Mouse (Mus musculus) gastrocnemius, postnatal 4 days (tissue): ENCODE data around the gene Apol7b. TPM values are rescaled to one million over a fixed set of nuclear protein-coding genes. Genes with fewer than 3 reads are reported as not detected.
"Not testable (repeated sequence)": the region's sequence is repeated elsewhere in the genome, so short reads cannot be mapped to it uniquely, and the experiment has no call there.

Source experiments
- DNase-seq, 2 experiments: peaks; one replicate each; pipeline ENCODE4 v3.0.0; 2021 to 2022; ENCODE audit warnings: low spot score in 2 of 2, mixed read lengths in 2 of 2
- long read RNA-seq, 2 experiments: library from polyadenylated mRNA; stranded (forward); transcript quantifications; one replicate each; pipeline ENCODE4 v2.0.0; 2021
- total RNA-seq, 2 experiments: library from RNA; stranded (reverse); gene quantifications; 2 replicates each; pipeline ENCODE4 v1.2.3; 2021

Apol7b gene
- total RNA-seq = under 1 TPM; 0.18 to 0.42 TPM
- long read RNA-seq, experiment 1 = 0 reads
- long read RNA-seq, experiment 2 = 0 reads

DNA sequence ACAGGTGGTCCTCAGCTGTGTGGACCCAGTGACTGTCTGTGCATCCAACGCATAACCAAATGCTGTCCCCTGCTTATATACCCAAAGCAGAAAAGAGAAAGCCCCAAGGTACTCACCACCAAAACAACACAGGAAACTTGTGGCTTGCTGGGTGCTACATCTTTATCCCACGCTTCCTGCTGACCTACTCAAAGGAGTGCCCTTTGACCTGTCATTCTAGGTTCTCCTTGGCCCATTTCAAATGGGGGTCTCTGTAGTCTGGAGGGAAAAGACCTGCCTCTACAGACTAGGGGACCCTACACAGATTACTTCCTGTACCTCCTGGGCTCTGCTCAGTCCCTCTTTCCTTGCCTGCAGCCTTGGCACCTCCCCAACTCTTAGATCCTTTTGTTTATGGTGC lies at the start of gene Apol7b:
Apol7b (minus strand) TSS at position 101 of the 400 bp plus-strand sequence.
- DNase-seq = not testable (repeated sequence)

DNA sequence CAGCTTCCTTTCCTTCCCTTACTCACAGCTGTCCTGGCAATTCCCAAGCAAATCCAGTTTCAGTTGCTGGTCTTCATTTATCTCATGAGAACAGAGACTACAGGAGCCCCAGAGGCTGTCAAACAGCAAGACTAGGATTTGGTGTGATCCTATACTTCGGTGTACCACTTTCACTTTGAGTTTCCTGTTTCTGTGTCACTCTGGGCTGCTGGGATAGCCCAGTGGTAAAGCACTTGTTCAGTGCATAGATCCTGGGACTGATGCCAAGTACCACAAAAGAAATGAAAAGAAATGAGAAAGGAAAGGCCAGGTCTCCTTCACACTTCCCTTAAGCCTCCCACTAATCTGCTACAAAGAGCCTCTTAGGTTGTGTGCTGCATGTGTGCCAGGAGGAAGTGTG lies 47.4 kb upstream of the Apol7b start:
- DNase-seq = not testable (repeated sequence)

DNA sequence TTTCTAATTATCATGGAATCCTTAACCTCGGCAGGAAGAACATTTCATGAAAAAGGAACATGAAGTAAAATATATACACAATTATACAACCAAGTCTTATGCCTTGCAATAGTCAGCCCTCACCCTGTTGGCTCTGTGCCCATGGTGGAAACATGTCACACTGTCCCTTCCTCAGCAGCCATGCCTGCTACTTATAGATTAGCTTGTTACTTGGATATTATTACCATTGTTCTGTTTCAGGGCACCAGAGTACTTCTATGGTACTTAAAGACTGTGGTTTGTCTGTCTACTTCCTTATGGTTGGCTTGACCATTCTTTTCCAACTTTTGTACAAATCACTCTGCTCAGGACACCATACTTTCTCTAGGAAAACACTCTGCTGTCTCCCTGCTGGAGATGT lies 45.9 kb upstream of the Apol7b start:
- not testable (repeated sequence) for DNase-seq

DNA sequence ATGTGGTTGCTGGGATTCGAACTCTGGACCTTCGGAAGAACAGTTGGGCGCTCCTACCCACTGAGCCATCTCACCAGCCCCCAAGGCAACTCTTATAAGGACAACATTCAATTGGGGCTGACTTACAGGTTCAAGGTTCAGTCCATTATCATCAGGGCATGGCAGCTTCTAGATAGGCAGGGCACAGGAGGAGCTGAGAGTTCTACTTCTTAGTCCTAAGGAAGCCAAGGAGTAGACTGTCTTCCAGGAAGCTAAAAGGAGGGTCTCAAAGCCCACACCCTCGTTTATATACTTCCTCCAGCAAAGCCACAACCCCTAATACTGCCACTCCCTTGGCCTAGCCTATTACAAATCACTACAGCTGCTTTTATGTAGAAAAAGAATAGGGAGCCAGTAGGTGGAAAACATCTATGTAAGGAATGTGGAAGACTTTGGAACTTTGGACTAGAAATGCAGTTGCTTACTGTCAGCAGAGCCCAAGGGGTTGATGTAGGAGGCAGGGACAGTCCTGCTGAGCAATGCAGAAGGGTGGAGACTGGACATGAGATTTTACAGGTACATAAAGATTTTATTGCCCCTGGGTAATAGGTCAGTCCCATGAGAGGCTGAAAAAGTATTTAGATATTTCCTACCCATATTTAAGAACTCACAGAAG lies 35.0 kb upstream of the Apol7b start:
- DNase-seq = no peak

DNA sequence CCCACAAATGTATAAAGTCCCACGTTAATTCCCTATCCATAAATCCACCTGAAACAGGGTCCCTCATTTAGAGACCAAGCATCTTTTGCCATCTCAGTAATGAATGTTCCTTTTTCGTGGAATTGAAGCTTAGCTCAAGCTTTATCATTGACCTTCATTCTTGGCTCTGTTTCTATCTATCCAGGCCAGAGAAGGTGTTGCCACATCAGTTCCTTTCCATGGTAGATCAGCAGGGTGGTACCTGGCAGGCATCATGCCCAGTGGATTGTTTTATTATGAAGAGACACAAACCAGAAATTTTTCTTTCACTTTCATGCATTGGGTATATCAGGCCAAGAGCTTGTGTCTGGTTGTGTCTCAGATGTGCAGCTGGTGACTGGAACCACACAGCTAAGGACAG lies 29.4 kb upstream of the Apol7b start, which contains the start of gene Apol10a:
Apol10a (plus strand) TSS at position 355 of the 400 bp plus-strand sequence.
- DNase-seq = not testable (repeated sequence)

DNA sequence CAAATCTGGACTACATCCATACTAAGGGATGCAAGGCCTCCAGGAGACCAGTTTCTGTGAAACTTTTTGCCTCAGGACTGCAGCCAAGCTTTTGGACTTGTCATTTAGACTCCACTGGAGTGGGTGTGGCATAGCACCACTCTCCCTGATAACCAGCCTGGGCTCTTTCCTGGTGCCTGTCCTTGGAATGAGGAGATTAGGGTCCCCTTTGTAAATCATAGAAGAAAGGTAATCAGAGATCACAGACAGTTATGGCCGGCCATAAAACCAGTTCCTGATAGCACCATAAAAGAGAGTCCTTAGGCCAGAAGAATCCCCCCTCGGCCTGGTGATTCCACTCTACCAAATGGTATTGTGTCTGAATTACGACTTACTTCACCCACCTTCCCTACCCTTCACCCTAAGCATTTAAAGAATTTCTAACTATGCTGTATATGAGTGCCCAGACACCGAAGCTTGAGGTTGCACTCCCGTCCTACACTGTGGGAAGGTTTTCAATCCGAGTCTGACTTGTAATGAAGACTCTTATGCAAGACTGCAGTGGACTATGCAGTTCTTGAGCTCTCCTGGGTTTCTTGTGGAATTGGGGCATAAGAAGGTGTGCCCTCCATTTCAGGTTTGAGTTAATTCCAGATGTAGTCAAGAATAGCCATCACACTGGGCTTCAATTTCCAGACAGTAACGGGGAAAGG lies 27.6 kb upstream of the Apol7b start:
- DNase-seq = not testable (repeated sequence)

DNA sequence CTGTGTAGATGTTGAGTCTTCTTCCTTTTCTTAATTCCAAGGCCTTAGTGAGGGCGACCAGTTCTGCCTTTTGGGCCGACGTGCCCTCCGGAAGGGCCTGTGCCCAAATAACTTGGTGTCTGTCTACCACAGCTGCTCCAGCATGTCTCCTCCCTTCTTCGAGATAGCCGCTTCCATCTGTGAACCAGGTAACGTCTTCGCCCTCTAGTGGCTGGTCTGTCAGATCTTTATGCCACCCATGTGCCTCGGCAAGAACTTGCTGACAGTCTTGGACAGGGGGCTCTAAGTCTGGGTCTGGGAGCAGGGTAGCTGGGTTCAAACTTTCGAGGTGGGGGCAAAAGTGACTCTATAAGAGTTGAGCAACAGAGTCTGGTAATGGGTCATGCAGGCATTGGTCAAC lies 2.6 kb upstream of the Apol7b start:
- DNase-seq = not testable (repeated sequence)

DNA sequence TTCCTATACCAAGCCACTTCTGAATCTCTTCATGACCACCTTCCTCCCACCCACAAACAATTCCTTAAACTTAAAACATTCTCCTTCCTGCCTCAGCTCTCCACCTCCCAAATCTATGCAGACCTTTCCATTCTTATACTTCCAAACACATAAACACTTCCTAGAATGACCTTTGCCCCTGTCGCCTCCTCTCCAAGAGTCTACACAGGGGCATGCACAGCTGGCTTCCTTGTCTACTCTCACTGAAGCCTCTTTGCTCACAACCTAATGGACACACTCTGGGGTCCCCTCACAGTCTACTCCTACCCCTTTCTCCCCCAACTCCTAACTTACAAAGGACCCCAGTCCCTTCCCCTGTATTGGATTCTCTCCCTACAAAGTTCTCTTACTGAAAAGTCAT lies 1.6 kb downstream of the Apol7b start:
- DNase-seq = not testable (repeated sequence)

DNA sequence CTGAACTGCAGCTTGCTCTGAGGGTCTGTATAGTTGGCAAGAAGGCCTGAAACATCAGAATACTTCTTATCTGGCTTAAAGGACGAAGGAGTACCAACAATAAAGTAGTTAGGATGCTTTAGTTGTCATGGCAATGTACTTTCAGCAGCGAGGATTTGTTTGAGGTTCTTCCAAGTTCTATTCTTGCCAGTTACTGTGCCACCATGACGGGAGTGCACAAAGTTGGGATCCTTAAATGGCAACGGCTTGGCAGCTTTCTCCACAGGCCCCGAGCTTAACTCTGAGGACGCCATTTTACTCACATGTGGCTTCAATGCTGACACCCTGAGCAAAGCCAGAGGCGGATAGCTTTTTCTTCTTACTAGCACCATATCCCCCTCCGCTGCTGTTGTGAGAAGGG lies 2.5 kb downstream of the Apol7b start:
- DNase-seq = not testable (repeated sequence)

DNA sequence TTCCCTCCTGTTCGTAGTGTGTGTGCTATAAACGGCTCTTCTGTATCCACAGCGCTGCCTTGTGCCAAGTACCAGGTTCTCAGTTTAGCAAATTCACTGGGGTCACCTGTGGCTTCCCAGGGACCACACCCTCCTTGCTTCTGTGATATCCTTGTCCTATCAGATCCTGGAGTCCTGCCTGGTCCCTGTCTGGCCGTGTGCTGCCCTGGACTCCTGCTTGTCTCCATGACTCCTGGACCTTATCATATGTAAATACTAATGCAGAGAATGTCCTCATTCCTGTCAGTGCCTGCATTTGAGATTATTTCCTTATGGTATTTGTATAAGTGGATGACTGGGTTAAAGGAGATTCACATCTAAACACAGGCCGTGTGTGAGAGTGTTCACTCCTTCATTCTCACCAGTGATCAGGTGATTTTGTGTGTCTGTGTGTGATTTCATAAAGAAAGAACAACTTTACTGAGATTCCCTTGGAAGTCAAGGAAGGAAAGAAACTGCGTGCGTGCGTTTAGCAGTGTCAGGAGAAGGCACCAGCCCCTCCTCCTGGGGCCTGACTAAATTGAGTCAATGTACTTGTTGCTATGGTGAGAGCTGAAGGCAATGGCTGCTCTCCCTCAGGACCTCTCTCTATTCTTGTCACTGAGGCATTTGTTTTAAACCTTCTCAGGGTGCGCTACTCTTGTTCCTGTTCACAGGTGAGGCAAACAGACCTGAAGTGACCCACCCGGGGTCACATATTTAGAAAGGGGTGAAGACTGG lies 18.4 kb downstream of the Apol7b start:
- not testable (repeated sequence) for DNase-seq

DNA sequence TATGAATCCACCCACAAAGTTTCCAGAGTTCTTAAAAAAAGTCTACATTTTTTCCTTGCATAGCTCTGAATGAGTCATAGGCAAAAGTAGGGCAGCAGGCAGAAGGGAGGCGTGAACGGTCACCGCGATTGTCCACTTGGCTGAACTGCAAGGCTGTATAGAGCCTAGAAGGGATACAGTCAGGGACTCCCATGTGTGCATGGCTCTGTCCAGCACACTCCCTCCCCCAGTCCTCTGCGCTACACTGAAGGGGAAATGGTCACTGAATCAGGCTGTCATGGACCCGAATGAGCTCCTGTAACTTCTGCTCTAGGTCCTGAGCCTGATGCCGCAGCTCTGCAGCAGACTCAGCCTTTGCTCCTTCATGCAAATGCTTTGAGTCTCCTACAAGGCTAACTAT lies 24.4 kb downstream of the Apol7b start:
- DNase-seq = not testable (repeated sequence)

DNA sequence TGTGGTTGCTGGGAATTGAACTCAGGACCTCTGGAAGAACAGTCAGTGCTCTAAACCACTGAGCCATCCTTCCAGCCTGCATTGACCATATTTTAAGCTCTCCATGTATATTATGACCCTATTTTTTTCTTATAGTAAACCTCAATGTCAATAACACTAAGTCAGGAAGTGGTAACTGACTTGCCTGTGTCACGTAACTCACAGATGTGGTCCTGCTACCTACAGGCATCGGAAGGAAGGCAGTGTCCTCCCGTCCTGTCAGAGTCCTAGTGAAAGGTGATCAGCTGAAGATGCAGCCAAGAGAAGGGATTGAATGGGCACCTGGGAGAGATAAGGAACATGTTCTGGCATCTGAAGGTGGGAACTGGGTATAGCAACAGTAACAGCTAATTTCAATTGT lies 27.6 kb downstream of the Apol7b start:
- DNase-seq = not testable (repeated sequence)

DNA sequence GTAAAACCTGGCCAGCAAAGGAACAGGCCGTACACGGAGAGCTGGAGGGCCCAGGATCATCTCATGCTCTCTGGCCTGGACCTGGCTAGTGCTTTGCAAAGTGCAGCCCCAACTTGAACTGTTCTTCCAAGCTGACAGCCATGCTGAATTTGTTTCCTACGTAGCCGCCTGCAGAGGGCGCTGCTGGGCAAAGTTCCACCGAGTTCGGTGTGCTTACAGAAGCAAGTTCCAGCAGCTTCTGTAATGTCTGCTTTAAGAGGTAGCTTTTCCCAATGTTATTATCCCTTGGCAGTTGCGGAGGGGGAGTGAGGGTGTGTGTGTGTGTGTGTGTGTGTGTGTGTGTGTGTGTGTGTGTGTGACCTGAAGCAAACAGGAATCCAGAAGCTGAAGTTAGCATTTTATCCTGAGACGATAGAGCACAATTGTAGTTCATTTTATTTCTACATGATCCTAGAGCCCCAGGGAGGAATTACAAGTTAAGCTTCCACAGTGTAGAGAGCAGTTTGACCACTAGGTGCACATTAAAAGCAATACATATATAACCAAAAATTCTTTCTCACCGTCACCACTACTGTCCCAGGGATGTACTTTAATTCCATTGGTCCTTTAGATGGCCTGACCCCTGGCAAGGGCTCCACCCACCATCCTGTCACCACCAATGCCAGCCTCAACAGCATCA lies 30.5 kb downstream of the Apol7b start:
- DNase-seq = not testable (repeated sequence)

DNA sequence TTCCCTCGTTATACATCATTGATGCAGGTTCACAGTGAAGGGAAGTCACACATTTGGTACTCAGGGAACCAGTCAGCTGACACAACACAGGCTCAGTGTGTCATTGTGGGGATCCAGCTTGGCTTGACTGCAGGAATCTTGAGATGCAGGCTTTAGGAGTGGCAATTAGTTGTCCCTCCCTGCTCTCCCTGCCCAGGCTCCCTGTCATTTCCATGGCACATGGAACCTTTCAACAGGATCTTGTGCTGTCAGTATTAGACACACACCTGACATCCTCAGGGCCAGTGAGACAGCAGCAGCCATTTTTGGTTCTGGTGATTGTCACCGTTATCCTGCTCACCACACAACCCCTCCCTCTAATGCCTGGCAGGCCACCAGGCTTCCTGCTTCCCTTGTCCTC lies 31.6 kb downstream of the Apol7b start:
- not testable (repeated sequence) for DNase-seq

DNA sequence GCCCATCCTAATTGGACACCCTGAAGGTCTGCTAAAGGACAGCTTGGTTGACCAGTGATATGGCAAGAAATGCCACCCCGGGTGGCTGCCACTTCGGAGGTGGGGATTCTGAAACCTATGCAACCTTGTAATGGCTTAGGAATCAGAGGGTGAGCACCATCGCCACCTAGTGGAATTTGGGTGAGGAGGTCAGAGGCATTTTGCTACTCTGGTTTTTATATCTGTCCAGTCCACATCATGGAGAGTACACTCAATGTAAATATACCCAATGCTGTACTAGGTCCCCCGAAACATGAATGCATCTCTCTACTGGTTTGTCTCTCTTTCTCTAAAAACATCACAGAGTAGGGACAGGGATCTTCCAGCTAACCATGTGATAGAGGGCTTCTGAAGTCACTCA lies 34.6 kb downstream of the Apol7b start:
- DNase-seq = not testable (repeated sequence)

DNA sequence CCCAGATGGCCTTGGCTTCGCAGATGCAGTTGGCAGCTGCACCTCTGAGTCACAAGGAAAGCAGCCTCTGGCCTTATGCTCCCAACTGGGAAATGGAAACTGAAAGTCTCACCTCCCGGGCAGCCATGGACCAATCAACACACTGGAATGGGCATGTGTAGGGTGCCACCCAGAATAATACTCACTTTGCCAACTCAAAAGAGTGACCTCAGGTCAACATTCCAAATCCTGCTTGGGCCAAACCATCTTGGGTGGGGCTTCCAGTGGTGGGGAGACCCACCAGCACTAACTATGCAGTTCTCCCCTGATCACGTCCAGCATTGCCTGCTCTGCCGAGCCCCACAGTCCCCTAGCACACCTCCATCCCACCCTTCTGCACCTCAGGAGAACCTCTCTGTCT lies 36.3 kb downstream of the Apol7b start, which contains the start of gene Apol9a:
Apol9a (minus strand) TSS at position 101 of the 400 bp plus-strand sequence.
- not testable (repeated sequence) for DNase-seq

DNA sequence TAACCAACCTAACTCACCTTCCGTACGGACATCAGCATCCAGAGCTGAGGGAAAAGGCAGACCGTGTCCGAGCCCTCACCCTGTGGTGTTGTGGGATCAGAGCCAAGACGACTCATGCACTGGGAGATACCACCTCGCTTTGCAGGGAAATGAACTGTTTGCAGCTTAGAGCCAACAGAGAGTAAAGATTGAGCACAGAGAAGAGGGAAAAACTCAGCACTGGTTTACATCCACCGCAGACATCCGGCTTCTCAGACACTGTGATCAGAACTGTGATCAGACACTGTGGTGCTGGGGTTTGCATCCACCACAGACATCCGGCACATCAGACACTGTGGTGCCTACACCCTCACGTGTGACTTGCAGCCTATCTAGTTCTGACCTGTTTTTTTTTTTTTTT lies 40.9 kb downstream of the Apol7b start:
- not testable (repeated sequence) for DNase-seq

DNA sequence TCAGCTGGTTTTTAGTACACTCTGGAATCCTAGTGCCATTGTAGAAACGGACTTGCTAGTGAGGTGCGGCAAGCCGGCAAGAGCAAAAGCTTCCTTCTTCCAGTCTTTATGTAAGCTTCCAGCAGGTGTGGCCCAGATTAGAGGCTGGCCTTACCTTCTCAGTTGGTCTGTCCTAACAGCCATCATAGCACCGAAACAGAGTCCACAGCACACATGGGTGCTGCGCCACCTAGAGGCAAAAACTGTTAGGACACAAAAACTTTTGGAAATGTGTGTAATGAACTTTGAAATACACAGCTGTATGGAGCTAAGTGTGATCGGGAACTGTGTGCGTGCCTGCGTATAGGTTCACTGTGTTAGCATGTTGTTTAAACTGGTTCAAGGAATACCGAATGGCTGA lies 48.3 kb downstream of the Apol7b start, which contains the start of gene Apol7a:
Apol7a (minus strand) TSS at position 84 of the 400 bp plus-strand sequence.
- not testable (repeated sequence) for DNase-seq

DNA sequence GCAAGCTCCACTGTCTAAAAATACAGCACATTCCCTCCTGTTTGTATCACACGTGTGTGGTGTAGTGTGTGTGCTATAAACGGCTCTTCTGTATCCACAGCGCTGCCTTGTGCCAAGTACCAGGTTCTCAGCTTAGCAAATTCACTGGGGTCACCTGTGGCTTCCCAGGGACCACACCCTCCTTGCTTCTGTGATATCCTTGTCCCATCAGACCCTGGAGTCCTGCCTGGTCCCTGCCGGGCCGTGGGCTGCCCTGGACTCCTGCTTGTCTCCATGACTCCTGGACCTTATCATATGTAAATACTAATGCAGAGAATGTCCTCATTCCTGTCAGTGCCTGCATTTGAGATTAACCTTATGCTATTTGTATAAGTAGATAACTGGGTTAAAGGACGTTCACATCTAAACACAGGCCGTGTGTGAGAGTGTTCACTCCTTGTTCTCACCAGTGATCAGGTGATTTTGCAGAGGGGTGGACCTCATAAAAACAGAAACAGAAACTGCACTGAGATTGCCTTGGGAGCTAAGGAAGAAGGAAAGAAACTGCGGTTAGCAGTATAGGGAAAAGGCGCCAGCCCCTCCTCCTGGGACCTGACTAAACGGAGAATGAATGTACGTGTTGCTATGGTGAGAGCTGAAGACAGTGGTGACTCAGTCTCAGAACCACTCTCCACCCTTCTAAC lies 49.7 kb downstream of the Apol7b start:
- DNase-seq = peak in 1 of 2 experiments; percentile 55

DNA sequence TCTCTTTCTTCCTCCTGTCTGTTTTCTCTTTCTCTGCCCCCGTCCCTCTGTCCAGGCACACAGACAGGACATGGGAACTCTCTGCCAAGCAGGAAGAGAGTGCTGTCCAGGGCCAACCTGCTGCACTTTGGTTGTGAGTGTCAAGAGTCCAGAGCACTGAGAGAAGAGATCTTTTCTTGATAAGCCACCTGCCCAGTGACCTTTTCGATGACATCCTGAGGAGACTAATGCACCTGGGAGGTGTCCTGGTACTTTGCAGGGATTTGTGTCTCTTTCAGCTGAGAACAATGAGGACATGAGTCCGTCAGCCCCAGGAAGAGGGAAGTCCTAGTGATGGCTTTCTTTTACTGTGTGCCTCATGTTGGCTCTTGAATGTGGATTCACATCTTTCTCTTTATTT lies 53.5 kb downstream of the Apol7b start:
- not testable (repeated sequence) for DNase-seq
